Mouse (Mus musculus): ENCODE data around the gene Ube3c. TPM values are rescaled to one million over a fixed set of nuclear protein-coding genes. Genes with fewer than 3 reads are reported as not detected.
"Not testable (repeated sequence)": the region's sequence is repeated elsewhere in the genome, so short reads cannot be mapped to it uniquely, and the experiment has no call there.

Gene Ube3c
- 10 to 100 TPM; 42.6 to 58.2 TPM for total RNA-seq (2021)
- long read RNA-seq, experiment 1, full-length matches to known transcripts: 29 of 43 reads
- long read RNA-seq, experiment 1, partial matches to known transcripts: 7 of 43 reads
- long read RNA-seq, experiment 1, other reads (novel, unspliced or antisense): 7 of 43 reads
- long read RNA-seq, experiment 2, full-length matches to known transcripts: 34 of 60 reads
- long read RNA-seq, experiment 2, partial matches to known transcripts: 15 of 60 reads
- long read RNA-seq, experiment 2, other reads (novel, unspliced or antisense): 11 of 60 reads

DNA sequence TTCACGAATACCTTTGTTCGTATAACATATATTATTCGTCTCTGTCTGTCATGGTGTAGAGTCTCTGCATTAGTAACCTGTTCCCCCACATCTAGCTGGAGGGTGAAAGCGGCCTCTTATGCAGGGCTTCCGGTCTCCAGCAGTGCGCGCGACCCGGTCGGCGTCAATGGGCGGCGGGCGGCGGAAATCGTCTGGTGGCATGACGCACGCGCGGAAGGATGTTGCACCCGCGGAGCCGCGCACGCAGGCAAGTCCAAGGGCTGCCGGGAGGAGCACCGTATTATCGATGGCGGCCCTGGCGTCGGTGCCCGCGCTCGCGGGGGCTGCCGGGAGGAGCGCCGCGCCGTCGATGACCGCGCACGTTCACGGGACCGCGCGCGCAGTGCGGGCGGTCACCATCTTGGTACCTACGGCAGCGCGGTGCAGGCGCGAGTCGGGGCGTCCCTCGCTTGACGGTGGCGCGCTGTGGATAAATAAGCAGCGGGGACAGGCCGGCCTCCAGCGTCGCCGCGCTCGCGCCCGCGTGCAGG is at the start of gene Ube3c:
Gene Ube3c, plus strand, starts transcription at position 395 of the 530 bp plus-strand sequence.
- peak; percentile 94 to 96 for DNase-seq (ENCODE audit: low spot score in 2 of 2)

DNA sequence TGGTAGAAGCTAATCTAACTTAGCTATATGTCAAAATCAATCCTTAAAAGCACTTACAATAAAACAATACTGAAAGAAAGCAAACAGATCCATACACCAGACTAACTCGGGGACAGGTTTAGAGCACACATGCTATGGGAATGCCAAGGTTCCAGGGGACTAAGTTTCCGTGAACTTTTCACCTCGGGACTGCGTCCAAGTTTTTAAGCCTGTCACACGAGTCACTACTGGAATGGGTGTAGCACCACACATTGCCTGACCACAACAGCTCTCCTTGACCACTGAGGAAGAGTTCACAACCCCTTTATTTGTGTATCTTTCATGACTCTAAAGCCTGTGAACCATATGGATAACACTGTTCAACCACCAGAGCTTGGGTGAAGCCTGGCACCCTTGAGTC is 8.9 kb upstream of the Ube3c start:
- DNase-seq (ENCODE audit: low spot score in 2 of 2): no peak

DNA sequence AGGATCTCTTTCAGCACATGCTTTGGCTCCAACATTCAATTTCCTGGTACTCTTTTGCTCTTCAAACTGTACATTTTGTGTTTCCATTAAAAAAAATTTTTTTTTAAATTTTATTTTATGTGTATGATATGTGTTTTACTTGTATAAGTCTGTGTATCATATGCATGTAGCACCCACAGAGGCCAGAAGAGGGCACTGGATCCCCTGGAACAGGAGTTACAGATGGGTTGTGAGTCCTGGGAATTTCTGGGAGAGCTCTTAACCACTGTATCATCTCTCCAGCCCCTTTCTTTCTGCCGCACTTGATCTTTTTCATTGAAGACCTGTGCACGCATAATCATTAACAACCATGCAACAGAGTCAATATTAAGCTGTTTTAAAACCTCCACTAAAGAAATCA is 8.4 kb upstream of the Ube3c start:
- DNase-seq (ENCODE audit: low spot score in 2 of 2): no peak

DNA sequence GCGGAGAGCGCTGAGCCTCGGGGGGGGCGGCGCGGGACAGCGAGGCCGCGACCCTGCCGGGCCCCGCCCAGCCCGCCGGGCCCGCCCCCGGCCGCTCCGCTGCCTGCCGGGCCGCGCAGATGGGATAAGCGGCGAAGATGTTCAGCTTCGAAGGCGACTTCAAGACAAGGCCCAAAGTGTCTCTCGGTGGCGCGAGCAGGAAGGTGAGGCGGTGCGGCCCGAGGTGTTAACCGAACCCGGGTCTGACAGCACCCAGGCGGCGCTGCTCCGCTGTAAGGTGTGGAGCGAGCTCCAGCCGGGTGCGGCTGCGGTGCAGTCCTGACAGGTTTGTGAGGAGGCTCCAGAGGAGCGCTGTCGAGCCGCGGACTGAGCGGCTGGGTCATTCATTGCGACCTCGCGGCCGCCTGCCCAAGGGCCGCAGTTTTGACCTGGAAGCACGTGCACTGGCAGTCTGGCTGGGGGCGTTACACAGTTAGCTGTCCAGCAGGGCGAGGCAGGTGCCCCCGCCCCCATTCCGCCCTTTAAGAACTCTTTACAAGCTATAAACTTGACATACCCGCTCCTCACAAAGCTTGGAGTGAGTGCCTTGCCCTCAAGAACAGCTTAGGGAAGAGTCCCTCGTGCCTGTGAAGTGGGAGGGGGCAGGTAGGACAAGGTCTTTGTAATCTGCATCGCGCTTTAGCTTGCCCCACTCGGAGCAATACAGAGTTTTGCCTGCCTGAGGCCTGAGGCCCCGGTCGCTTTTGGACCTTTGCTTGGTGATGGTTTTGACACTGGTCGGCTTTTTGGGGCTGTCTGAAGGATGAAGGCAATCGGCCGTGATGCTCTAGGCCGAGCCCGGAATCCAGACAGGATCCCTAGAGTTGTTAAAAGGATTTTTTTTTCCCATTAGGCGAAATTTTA is 587 bp downstream of the Ube3c start:
- no peak for DNase-seq (ENCODE audit: low spot score in 2 of 2)

DNA sequence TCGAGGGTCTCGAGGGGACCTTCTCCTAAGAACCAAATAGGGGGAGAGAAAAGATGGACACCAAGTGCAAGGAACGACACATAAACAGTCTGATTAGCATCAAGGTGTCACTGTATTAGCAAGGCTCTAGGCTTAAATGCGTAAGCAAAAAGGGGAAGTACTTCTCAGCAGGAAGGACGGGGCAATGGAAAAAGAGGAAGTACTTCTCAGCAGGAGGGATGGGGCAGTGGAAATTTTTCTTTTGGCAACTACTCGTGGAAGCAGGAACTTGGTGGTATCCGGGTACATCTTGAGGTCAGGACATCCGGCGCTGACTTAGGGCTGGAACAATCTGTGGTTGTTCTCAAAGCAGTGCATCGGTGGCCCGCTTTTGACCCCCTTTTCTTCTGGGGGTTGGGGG is 5.2 kb downstream of the Ube3c start:
- not testable (repeated sequence) for DNase-seq (ENCODE audit: low spot score in 2 of 2)

DNA sequence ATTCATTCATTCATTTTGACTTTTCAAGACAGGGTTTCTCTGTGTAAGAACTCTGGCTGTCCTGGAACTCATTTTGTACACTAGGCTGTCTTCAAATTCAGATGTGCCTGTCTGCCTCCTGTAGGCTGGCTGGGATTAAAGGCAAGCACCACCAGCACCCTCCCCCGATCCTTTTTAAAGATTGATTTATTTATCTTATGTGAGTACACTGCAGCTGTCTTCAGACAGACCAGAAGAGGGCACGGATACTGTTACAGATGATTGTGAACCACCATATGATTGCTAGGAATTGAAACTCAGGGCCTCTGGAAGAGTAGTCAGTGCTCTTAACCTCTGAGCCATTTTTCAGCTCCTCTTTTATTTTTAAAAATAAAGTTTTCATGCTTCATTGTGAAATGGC is 6.0 kb downstream of the Ube3c start:
- DNase-seq (ENCODE audit: low spot score in 2 of 2): no peak

DNA sequence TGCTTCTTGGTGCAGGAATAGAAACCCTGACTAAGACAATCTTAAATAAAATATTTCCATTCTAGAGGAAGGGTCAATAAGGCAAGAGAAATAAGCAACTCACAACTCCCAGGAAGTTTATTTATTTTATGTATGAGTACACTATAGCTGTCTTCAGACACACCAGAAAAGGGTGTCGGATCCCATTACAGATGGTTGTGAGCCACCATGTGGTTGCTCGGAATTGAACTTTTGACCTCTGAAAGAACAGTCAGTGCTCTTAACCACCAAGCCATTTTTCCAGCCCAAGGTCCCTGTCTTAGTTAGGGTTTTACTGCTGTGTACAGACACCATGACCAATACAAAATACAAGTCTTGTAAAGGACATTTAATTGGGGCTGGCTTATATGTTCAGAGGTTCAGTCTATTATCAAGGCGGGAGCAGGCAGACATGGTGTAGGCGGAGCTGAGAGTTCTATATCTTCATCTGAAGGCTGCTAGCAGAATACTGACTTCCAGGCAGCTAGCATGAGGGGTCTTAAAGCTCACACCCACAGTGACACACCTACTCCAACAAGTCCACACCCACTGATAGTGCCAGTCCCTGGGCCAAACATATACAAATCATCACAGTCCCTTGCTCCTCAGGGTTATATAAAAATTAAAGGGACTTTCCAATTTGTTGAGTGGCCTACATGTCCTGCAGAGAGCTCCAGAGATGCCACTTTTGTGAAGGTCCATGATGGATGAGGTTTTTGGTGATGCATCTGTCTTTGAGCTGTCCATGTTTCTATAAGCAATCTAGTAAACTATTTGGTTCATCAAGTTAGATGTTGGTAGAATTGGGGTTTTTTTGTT is 9.0 kb downstream of the Ube3c start:
- no peak for DNase-seq (ENCODE audit: low spot score in 2 of 2)

DNA sequence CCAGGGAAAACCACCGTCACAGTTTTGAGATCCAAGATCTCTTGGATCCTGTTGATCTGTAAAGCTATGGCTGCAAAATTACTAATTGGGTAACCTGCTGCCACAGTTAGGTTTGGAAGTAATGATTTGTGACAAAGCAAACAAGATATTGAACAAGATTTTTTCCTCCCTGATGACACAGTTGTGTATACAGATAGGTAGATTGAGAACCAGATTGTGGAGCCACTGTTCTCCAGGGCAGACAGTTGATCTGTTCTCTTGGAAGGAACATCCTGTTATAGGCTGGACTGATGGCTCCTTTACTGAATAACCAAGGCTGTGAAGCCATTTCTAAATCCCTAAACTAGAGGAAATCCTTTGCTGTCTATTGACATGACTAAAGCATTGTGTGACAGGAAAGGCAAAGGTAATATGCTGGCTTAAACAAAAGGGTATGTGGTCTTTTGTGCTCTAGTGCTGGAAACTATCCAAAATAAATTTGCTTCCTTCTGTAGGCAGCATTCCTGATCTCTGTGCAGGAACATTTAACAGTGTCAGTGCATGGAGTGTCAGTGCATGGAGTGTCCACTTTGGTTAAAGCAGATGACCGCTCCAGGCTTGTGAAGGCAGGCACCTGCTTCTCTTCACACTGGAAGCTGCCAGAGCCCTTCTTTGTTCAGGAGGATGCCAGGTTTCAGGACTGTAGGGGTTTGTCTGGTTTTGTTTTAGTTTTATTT is 15.0 kb downstream of the Ube3c start:
- DNase-seq (ENCODE audit: low spot score in 2 of 2): no peak

DNA sequence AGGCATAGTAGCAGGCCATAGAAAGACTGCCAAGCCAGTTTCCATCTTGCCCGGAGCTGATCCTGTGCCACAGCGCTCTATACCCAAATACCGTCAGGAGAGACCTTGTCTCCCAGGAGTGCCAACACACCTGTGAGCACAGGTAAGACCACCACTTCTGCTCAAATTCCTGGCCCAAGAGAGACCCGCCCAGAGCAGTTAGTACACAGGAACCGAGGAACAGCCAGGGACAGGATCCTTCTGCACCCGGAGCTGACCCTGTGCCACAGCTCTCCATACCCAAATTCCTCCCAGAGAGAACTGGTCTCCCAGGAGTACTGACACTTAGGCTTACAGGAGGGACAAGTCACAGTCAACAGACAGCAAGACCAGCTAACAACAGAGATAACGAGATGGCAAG is 23.1 kb downstream of the Ube3c start:
- DNase-seq (ENCODE audit: low spot score in 2 of 2): not testable (repeated sequence)

DNA sequence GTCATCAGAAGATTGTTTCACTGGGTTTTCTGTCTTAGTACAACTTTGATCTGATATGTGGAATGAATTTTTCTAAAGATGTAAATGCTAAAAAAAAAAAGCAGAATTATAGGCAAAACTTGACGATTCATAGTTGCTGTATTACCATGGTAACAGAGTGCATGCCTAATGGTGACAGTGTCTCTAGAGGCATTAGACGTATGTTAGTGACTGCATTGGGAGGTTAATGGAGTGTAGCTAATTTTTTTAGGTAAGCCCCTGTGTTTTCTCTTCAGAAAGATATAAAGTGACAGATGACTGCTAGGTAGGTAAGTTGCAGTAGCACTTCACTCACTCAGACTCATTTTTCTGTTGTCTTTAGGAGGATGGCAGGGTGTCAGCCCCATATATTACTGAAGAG is 37.5 kb downstream of the Ube3c start:
- no peak for DNase-seq (ENCODE audit: low spot score in 2 of 2)

DNA sequence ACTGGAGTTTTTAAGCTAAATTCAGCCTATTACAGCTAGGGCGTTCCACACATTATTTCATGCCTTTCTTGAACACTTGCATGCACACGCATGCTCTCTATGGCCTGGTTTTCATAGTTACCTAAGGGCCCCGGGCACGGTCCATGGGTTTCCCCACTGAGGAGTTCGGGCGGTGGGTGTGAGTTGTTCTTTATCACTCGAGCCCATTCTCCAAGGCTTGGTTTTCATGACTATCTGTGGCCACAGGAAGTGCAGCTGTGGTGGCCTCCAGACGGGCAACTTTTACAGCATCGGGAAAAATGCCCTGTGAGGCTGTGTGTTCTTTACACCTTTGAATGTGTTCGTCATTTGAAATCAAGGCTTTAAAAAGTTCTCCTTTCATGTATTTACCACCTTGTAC is 56.6 kb downstream of the Ube3c start:
- no peak for DNase-seq (ENCODE audit: low spot score in 2 of 2)

DNA sequence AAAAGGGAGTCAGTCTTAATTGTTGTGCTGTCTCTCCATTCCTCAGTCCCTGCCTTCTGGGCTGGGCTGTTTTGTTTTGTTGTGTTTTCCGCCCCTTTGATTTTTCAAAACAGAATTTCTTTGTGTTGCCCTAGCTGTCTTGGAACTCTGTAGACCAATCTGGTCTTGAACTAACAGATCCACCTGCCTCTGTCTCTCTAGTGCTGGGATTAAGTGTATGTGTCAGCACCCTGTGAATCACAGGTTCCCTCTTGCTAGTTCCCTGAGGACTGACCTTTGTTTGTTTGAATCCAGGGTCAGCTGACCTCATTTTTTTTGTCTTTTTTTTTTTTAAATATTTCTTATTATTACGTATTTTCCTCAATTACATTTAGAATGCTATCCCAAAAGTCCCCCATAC is 60.9 kb downstream of the Ube3c start:
- no peak for DNase-seq (ENCODE audit: low spot score in 2 of 2)

DNA sequence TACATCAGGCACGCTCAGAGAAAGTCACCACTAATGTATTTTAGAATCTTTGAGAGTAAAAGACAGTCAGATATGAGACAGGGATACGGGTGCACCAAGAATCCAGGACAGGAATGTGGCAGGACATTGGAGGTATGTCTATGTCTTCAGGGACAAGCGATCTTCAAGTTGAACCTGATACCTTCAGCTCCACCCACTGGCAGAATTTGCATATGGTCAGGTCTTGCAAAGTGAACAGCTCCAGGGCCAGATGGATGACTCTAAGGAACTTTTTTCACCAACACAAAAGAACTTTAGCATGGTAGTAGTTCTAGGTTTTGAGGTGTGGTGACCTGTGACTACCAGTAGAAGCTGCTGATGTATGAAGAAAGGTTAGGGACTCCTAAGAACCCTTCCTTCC is 62.7 kb downstream of the Ube3c start:
- DNase-seq (ENCODE audit: low spot score in 2 of 2): no peak

DNA sequence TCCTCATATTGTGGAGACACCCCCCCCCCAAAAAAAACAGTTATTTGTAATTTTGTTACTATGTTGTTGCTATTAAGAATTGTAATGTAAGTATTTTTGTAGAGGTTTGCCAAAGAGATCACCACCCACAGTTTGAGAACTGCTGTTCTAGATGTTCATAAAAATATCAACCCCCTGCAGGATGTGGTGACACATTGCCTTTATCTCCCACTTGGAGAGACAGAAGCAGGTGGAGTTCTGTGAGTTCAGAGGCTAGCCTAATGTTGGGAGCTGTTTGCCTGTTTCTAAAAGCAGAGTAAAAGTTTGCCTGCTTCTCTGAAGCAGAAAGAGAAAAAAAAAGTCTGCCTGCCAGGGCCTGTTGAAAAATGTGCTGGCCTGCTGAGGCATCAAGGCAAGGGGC is 67.3 kb downstream of the Ube3c start:
- no peak for DNase-seq (ENCODE audit: low spot score in 2 of 2)

DNA sequence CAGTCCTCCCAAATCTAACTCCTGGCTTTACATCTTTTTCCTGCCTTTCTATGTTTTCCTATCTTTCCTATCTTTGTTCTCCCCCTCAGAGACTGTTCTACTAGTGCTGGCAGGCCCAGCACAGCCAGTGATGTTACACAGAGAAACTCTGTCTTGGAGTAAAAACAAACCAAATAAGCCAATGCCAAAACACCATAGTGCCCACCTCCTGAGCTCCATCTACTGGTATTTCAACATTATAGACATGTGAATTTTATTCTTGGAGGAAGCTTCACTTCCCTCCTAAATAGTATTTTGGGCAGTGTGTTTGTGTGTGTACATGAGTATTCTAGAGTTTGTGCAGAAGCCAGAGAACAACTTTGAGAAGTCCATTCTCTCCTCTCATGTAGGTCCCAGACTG is 67.8 kb downstream of the Ube3c start:
- no peak for DNase-seq (ENCODE audit: low spot score in 2 of 2)

DNA sequence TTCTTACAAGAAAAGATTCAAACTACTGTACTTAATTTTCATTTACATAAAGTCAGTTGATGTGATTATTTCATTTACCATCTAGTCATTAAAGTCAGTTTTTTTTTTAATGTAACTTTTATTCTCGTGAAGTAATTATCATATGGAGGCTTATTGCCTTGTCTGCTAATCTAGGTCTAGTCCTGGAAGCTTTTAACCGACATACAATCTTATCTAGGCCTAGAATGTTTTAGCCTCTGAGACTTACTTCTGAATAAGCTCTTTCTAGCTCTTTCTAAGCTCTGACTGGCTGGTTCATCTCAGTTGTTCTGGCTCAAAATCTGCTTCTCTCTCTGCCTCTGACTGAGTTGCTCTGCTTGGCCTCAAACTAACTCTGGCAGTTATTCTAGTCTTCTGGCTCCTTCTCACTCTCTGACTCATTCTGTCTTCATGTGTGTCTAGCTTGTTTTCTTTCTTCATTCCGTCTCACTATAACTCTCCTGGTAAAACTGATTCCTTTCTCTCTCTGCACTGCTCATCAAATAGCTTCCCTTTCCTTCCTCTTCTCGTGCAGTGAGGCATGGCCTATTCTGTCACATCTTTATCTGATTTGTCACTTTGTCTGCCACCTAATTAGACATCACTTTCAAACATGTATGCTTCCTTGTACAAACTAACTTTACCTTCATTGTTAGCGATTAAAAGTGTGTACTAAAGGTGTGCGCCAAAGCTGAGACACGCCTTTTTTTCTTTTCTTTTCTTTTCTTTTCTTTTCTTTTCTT is 72.3 kb downstream of the Ube3c start:
- DNase-seq (ENCODE audit: low spot score in 2 of 2): no peak

DNA sequence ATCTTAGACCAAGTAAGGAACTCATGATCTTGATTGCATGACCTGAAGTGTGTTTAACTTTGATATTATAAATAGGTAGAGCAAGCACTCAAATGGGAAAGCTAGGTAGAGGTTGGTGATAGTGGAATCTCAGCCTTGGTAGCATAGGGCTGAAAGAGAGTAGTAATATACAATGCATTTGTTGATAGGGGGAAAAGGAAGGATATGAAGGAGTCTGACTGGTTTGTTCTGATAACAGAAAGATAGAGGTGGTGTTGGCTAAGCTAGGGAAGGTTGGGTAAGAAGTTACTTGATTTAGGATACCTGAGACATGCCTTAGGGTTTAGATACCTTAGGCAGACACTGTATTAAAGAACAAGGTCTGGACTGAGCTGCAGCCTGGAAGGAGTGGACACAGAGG is 82.7 kb downstream of the Ube3c start:
- DNase-seq (ENCODE audit: low spot score in 2 of 2): no peak

DNA sequence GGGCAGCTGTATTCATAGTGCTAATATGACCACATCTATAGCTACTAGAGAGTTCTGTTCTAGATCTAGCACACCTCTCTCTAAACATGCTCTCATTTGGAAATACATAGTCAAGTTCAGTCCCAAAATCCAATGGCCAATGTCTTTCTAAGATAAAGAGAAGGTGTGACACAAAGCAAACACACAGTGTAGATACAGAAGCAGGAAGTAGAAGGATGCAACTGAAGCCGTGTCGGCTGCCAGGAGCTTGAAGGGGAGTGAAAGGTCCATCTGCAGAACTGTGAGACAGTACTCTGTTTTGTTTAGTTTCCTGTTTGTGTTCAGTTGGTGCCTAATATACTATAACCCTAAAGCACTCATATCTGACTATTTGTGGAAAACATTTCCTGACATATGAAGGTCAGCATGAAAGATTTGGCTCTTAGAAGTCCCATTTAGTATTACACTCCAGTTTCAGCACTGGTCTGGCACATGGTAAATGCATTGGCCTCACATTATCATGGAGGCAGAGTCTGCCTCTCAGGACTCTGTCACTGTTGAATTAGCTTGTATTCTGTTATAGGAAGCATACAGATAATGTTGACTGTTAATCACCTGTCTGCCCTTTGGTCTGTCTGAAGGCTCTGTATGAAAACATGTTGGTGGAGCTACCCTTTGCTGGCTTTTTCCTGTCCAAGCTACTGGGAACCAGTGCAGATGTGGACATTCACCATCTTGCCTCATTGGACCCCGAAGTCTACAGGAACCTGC is 88.7 kb downstream of the Ube3c start:
- no peak for DNase-seq (ENCODE audit: low spot score in 2 of 2)

DNA sequence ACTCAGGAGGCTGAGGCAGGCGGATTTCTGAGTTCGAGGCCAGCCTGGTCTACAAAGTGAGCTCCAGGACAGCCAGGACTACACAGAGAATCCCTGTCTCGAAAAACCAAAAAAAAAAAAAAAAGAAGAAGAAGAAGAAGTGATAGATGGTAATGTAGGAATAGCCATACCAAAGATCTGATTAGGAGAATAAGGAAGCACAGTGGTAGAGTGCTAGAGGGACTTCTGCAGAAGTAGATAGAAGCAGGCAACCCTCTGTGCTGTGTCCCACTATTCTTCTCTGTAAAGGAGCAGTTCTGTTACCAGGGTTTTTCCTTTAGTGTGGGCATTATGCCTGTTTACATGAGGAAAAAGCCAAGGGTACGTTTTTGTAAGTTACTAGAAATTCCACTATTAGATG is 92.2 kb downstream of the Ube3c start:
- DNase-seq (ENCODE audit: low spot score in 2 of 2): not testable (repeated sequence)
